Mouse (Mus musculus) retina, embryonic 14.5 days (tissue): Measurements from ENCODE around the gene Rab40c.
"Not testable (repeated sequence)": the region's sequence is repeated elsewhere in the genome, so short reads cannot be mapped to it uniquely, and the experiment has no call there.

Source experiments
- DNase-seq: peaks from one replicate; pipeline ENCODE4 v3.0.0-alpha.2; 2015; ENCODE audit warnings: low spot score

Gene Rab40c

GRCm38 (mm10) chr17:25875171-25876136 lies 44.1 kb downstream of the Rab40c start:
- DNase-seq = peak; percentile 89

- peak; percentile 94 for DNase-seq
Measured at GRCm38 (mm10) chr17:25874721-25875170, 44.8 kb downstream of the Rab40c start, which contains the start of gene Mettl26. Gene Mettl26, plus strand, starts transcription at chr17:25875074.

GRCm38 (mm10) chr17:25874148-25874720 lies 45.3 kb downstream of the Rab40c start:
- DNase-seq = no peak

- no peak for DNase-seq
Measured at GRCm38 (mm10) chr17:25873405-25874147, 46.0 kb downstream of the Rab40c start.

- no peak for DNase-seq
Measured at GRCm38 (mm10) chr17:25872676-25873075, 46.9 kb downstream of the Rab40c start.

- not testable (repeated sequence) for DNase-seq
Measured at GRCm38 (mm10) chr17:25871566-25871965, 48.0 kb downstream of the Rab40c start.

GRCm38 (mm10) chr17:25869954-25870353 lies 49.6 kb downstream of the Rab40c start:
- DNase-seq = no peak

GRCm38 (mm10) chr17:25869498-25869897 lies 50.0 kb downstream of the Rab40c start:
- no peak for DNase-seq

GRCm38 (mm10) chr17:25868601-25869191 lies 50.8 kb downstream of the Rab40c start, which contains the start of gene Mcrip2:
Gene Mcrip2, minus strand, starts transcription at chr17:25868764.
- DNase-seq = peak; percentile 82

GRCm38 (mm10) chr17:25867836-25868600 lies 51.5 kb downstream of the Rab40c start:
- peak; percentile 47 for DNase-seq

- DNase-seq = no peak
Measured at GRCm38 (mm10) chr17:25867509-25867835, 52.1 kb downstream of the Rab40c start.

- no peak for DNase-seq
Measured at GRCm38 (mm10) chr17:25866172-25866571, 53.4 kb downstream of the Rab40c start.

GRCm38 (mm10) chr17:25865288-25865687 lies 54.2 kb downstream of the Rab40c start:
- no peak for DNase-seq

- DNase-seq = no peak
Measured at GRCm38 (mm10) chr17:25864311-25864710, 55.2 kb downstream of the Rab40c start.

GRCm38 (mm10) chr17:25863681-25864080 lies 55.8 kb downstream of the Rab40c start:
- no peak for DNase-seq

GRCm38 (mm10) chr17:25861704-25862612 lies 57.6 kb downstream of the Rab40c start:
- no peak for DNase-seq

- peak; percentile 93 for DNase-seq
Measured at GRCm38 (mm10) chr17:25860832-25861703, 58.5 kb downstream of the Rab40c start, which contains the start of gene Wdr90. Gene Wdr90, minus strand, starts transcription at chr17:25861501.

GRCm38 (mm10) chr17:25860229-25860628 lies 59.3 kb downstream of the Rab40c start:
- DNase-seq = no peak

- DNase-seq = peak; percentile 95
Measured at GRCm38 (mm10) chr17:25844396-25844901, 75.1 kb downstream of the Rab40c start, which contains the start of gene Rhot2. Gene Rhot2, minus strand, starts transcription at chr17:25844851.
